Mouse (Mus musculus) cerebellum, postnatal 14 days (tissue): ENCODE measurements around the gene Sirpb1c.
"Not testable (repeated sequence)": the region's sequence is repeated elsewhere in the genome, so short reads cannot be mapped to it uniquely, and the experiment has no call there.

Source experiments
- DNase-seq, 2 experiments: peaks; one replicate each; pipeline ENCODE4 v3.0.0; 2021; ENCODE audit warnings: mixed read lengths in 2 of 2

Sirpb1c gene

DNA sequence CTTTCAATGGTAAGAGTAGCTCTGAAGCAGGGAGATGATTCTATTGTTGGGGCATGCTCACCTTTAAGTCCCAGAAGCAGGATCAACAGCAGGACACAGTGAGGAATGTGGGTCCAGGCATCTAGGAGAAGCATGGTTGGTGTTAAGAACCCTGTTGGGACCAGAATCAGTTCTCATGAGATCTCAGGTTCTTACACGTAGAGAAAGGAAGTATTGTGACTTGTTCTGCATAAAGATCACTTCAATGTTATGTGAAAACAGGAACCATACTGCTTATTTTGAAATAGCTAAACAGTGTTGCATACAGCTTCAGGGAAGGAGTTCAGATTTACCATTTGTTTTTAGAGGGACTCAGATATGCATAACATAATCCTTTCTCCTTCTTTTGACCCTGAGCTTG lies at the start of gene Sirpb1c:
Gene Sirpb1c, minus strand, starts transcription at position 249 of the 400 bp plus-strand sequence.
- not testable (repeated sequence) for DNase-seq

DNA sequence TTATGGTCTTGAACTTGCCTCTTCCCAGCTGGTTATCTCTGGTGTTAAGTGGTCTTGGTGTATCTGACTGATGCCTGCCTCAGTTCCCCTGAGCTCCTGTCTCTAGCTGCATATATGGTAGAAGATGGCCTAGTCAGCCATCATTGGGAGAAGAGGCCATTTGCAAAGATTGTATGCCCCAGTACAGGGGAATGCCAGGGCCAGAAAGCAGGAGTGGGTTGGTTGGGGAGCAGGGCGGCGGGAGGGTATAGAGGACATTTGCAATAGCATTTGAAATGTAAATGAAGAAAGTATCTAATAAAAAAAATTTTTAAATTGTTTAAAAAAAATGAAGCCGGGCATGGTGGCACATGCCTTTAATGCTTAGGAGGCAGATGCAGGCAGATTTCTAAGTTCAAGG lies 38.1 kb upstream of the Sirpb1c start:
- no peak for DNase-seq

DNA sequence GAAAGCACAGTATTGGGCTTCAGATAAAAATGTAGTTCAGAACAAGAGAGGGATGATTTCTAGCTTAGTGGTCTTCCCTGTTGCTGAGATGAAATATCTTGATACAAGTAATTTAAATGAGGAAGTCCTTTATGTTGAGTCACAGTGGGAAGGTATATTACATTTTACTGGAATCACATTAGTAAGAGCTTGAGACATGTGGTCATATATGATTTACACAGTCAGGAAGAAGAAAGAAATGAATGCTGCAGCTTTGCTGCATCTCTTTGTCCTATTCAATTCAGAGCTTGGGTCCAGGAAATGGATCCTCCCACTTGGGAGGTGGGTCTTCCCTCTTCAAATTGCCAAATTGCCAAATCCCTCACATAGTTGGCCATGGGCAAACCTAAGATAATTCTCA lies 7.4 kb upstream of the Sirpb1c start:
- not testable (repeated sequence) for DNase-seq

DNA sequence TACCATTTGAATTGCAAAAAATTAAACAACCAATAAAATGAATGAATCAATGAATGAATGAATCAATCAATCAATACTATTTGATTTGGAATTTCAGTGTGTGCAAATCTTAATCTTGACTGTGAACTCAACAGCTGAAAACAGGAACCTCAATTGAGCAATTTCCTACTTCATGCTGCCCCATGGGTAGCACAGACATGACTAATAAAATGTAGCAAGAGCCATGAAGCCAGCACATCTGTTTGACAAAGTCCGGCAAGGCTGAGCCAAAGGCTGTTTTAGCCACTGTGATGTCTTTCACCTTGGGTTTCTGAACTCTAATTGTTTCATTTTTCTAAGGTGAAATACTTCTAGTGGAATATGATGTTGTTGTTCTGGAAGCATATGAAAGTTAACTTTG lies 1.6 kb upstream of the Sirpb1c start:
- no peak for DNase-seq

DNA sequence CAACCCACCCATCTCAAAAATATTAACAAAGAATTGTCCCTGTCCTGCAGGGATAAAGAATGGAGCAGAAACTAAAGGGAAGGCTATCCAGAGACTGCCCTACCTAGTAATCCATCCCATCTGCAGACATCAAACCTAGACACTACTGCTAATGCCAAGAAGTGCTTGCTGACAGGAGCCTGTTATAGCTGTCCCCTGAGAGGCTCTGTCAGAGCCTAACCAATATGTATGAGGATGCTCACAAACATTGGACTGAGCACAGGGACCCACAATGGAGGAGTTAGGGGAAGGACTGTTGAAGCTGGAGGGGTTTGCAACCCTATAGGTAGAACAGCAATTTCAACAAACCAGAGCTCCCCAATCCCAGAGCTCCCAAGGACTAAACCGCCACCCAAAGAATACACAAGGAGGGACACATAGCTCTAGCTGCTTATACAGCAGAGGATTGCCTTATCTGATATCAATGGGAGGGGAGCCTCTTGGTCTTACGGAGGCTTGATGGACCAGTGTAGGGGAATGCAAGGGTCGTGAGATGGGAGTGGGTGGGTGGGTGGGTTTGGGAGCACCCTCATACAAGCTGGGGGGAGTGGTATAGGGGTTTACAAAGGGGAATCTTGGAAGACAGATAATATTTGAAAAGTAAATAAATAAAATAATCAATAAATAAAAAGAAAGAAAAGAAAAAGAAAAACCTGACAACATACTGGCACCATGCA lies 838 bp downstream of the Sirpb1c start:
- no peak for DNase-seq

DNA sequence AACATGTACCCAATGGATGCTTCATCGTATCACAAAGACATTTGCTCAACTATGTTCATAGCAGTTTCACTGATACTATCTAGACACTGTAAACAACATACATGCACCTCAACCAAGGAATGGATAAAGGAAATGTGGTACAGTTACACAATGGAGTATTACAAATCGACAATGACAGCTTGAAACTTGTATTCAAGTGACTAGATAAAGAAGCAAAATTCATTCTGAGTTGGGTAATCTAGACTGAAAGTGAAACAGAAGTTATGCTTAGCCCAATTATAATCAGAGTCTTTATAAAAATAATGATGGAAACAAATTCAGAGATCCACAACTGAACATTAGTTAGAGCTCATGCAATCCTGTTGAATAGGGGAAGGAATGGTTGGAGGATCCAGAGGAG lies 74.7 kb downstream of the Sirpb1c start:
- not testable (repeated sequence) for DNase-seq
